Mouse (Mus musculus) embryonic facial prominence, embryonic 12.5 days (tissue): ENCODE measurements around the gene Bzw2. TPM values are rescaled to one million over a fixed set of nuclear protein-coding genes. Genes with fewer than 3 reads are reported as not detected.
A peak's percentile ranks its signal among the peaks of the same experiment; 100 is the strongest.

Experiments used
- ATAC-seq: fragments of 200-750 bp; cut with Nextera tagmentation; 2 replicates; pipeline ENCODE4 v1.8.0; 2017; ENCODE audit not compliant: insufficient number of reproducible peaks, insufficient read depth, low FRiP score, low TSS enrichment
- H3K27ac ChIP-seq: fragments of 300-500 bp; sonication (generic); 2 replicates; pipeline ENCODE4 v1.5.1; 2016; ENCODE audit warnings: mild to moderate bottlenecking
- H3K27me3 ChIP-seq: fragments of 300-500 bp; sonication (generic); 2 replicates; pipeline ENCODE4 v1.6.1; 2016; ENCODE audit warnings: mild to moderate bottlenecking, moderate library complexity
- H3K36me3 ChIP-seq: fragments of 300-500 bp; sonication (generic); 2 replicates; pipeline ENCODE4 v1.6.1; 2016; ENCODE audit warnings: mild to moderate bottlenecking
- H3K4me1 ChIP-seq: fragments of 300-500 bp; sonication (generic); 2 replicates; pipeline ENCODE4 v1.6.1; 2016
- H3K4me2 ChIP-seq: fragments of 300-500 bp; sonication (generic); replicated peaks from 2 replicates; pipeline ENCODE4 v1.6.1; 2016; ENCODE audit warnings: mild to moderate bottlenecking, moderate library complexity
- H3K4me3 ChIP-seq: fragments of 300-500 bp; sonication (generic); 2 replicates; pipeline ENCODE4 v1.5.1; 2016; ENCODE audit warnings: mild to moderate bottlenecking
- H3K9ac ChIP-seq: fragments of 300-500 bp; sonication (generic); 2 replicates; pipeline ENCODE4 v1.6.1; 2016; ENCODE audit warnings: mild to moderate bottlenecking, moderate library complexity
- H3K9me3 ChIP-seq: fragments of 300-500 bp; sonication (generic); 2 replicates; pipeline ENCODE4 v1.6.1; 2016; ENCODE audit warnings: mild to moderate bottlenecking, moderate library complexity
- WGBS: fragments of 180-500 bp; shearing (Covaris S2); methylation state at CpG from one replicate; pipeline ENCODE4 v1.1.7; 2016; 5-methylcytosine and 5-hydroxymethylcytosine counted together
- polyA plus RNA-seq: library from polyadenylated mRNA; unstranded; fragments of >200 nt; fragmentation: Nextera tagmentation; extraction: Ambion mirVana; gene quantifications from 2 replicates; pipeline ENCODE4 v1.2.1, GENCODE M21; 2016

The Bzw2 gene
- polyA plus RNA-seq, 1 experiment from 2014 or later = 278 TPM

DNA sequence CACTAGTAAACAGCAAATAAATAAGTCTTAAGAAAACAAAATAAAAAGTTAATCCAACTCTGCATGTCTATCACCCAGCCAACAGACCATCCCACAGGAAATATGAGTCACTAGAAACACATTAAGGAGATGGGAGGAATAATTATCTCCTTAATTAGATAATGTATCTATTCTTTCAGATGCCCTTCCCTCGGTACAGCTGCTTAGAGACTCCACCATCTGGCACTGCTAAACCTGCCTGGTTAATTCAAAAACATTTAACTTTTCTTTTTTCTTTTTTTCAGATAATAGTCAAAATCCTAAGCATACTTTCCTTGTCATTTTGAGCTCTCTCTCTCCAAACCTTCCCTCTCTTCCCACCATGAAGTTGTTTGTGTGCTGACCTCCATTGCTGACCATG, 92.0 kb downstream of the Bzw2 start:
- WGBS = 73% methylated on average over 1 of the region's 1 CpGs
- no peak overlapping the region for H3K4me2 ChIP-seq
- H3K9ac ChIP-seq = no peak overlapping the region
- no peak overlapping the region for H3K27ac ChIP-seq
- ATAC-seq = no peak
- no peaks in the 10 kb centered on the region for H3K4me1 ChIP-seq
- no peak overlapping the region for H3K4me3 ChIP-seq
- H3K27me3 ChIP-seq = no peaks in the 10 kb centered on the region
- H3K36me3 ChIP-seq = no peaks in the 10 kb centered on the region
- no peaks in the 10 kb centered on the region for H3K9me3 ChIP-seq

DNA sequence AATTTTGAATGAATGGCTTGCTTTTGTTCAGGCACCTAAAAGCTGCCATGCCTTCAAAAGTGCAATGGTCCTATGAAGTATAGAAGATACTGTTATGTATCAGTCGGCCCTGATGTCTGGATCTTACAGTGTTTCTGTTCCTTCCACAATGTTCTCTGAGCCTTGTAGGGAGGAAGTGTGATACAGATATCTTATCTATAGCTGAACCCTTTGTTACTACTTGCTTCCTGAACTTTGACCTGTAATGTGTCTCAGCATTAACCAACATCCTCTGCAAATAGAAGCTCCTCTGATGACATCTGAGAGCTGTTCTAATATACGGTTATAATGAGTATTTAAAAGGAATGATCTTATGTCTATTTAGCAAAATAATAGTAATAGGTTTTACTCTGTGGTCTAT, 100.2 kb downstream of the Bzw2 start:
- H3K4me2 ChIP-seq = no peak overlapping the region
- no peaks in the 10 kb centered on the region for H3K27me3 ChIP-seq
- H3K9ac ChIP-seq = no peak overlapping the region
- H3K9me3 ChIP-seq = no peaks in the 10 kb centered on the region
- no peaks in the 10 kb centered on the region for H3K4me1 ChIP-seq
- ATAC-seq = no peak
- H3K4me3 ChIP-seq = no peak overlapping the region
- H3K36me3 ChIP-seq = no peaks in the 10 kb centered on the region
- WGBS = 73% methylated on average over 2 of the region's 2 CpGs
- H3K27ac ChIP-seq = no peak overlapping the region

DNA sequence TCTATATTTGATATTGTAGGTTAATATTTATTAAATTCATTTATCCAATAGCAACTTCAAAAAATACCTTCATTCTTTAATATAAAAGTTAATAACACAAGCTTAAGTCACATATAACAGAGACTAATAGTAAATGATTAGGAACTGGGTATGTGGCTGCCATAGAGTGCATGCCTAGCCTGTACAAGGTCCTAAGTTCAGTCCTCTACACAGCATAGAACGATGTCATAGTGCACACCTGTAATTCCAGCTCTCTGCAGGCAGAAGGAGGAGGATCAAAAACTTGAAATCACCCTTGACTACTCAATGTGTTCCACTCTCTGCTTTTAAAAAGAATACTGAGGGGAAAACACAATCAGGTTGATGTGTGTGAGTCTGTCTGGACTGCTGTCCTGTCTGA, 107.6 kb downstream of the Bzw2 start:
- no peaks in the 10 kb centered on the region for H3K36me3 ChIP-seq
- 88% methylated on average over 1 of the region's 1 CpGs for WGBS
- H3K4me2 ChIP-seq = no peak overlapping the region
- H3K27ac ChIP-seq = no peak overlapping the region
- ATAC-seq = no peak
- no peak overlapping the region for H3K9ac ChIP-seq
- H3K4me3 ChIP-seq = no peak overlapping the region
- no peaks in the 10 kb centered on the region for H3K27me3 ChIP-seq
- H3K4me1 ChIP-seq = peaks cover 7% of the 10 kb centered on the region
- H3K9me3 ChIP-seq = no peaks in the 10 kb centered on the region

DNA sequence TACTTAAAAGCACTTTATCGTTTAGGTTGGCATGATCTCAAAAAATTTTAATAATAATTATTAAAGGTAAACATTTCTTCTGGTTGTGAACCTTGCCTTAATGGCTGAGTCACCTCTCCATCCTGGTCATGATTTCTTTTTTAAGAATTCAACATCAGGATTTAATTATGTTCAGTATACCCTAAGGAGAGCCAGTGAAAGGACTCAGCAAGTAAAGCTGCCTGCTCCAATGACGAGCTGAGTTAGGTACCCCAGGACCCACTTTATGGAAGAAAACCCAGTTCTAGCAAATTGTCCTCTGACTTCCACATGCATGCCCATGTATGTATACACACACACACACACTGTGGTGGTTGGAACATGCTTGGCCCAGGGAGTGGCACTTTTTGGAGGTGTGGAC, 110.3 kb downstream of the Bzw2 start:
- no peak overlapping the region for H3K4me2 ChIP-seq
- H3K4me1 ChIP-seq = peaks cover 7% of the 10 kb centered on the region
- 36% methylated on average over 2 of the region's 2 CpGs for WGBS
- no peak overlapping the region for H3K4me3 ChIP-seq
- no peak for ATAC-seq
- no peaks in the 10 kb centered on the region for H3K9me3 ChIP-seq
- H3K27ac ChIP-seq = no peak overlapping the region
- no peak overlapping the region for H3K9ac ChIP-seq
- H3K36me3 ChIP-seq = no peaks in the 10 kb centered on the region
- no peaks in the 10 kb centered on the region for H3K27me3 ChIP-seq

DNA sequence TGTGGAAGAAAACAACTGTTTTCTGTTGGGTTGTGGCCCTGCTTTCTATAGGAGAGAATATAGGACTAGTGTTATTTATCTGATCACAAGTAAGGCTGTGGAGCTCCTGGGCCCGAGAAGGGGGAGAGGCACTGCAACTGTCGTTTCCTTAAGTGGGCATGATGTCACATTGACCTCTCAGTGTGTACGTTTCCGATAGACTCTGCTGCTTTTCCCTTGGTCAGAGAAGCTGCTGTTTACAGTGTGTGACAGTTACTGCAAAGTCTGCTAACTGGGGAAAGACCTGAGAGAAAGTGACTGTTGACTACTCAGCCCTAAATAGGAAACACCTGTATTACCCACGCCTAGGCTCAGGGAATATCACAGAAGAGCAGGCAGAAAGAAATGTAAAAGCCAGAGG, 111.7 kb downstream of the Bzw2 start:
- ATAC-seq = no peak
- no peak overlapping the region for H3K4me2 ChIP-seq
- 21% methylated on average over 5 of the region's 5 CpGs for WGBS
- H3K27me3 ChIP-seq = 0 out of 2 replicates have a peak, but pooled peaks cover 2% of the 10 kb centered on the region
- H3K36me3 ChIP-seq = no peaks in the 10 kb centered on the region
- H3K4me3 ChIP-seq = no peak overlapping the region
- H3K27ac ChIP-seq = no peak overlapping the region
- no peak overlapping the region; the same call in 1 of the 2 replicates for H3K9ac ChIP-seq
- no peaks in the 10 kb centered on the region for H3K9me3 ChIP-seq
- H3K4me1 ChIP-seq = peaks cover 8% of the 10 kb centered on the region

DNA sequence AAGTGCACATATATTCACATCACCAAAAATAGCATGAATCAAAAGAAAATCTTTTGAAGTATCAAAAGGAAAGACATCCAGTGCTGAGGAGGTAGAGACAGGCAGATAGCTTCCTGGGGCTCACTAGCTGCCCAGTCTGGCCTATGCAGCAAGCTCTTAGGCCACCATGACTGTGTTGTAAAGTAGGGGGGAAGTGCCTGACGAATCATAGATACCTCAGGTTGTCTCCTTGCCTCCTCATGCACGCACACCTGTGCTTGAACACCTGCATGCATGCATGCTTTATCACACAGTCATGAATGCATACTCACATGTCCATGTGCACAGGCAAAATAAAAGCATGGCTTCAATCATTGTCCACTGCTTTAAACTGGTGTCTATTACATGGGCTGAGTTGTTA, 113.2 kb downstream of the Bzw2 start:
- H3K9ac ChIP-seq = no peak overlapping the region
- H3K36me3 ChIP-seq = no peaks in the 10 kb centered on the region
- no peak overlapping the region for H3K4me3 ChIP-seq
- H3K4me1 ChIP-seq = peaks cover 16% of the 10 kb centered on the region
- 81% methylated on average over 2 of the region's 2 CpGs for WGBS
- 0 out of 2 replicates have a peak, but pooled peaks cover 2% of the 10 kb centered on the region for H3K27me3 ChIP-seq
- ATAC-seq = no peak
- H3K4me2 ChIP-seq = no peak overlapping the region
- no peak overlapping the region for H3K27ac ChIP-seq
- H3K9me3 ChIP-seq = no peaks in the 10 kb centered on the region

DNA sequence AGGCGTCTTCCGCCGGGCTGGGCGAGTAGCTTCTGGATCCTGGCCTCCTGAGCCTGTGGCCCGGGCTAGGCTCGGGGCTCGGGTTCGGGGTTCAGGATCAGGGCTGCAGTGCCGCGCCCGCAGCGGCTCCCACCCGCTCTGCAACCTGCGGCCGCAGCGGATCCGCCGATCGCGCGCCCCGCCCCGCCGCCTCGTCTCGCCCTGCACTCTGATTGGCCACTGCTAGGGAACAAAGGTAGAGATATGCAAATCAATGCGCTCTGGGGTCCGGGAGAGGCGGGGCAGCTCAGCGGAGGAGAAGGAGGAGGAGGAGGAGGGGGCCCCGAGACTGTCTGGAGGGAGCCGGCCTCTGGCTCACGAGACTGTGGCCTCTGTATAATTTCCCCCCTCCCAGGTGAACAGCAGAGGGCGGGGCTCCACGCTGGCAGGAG, 115.5 kb downstream of the Bzw2 start, which contains the start of gene Tspan13:
Tspan13 (minus strand) TSS at position 153 of the 431 bp plus-strand sequence.
- H3K4me2 ChIP-seq = peak within 1 kb of the TSS; percentile 89
- H3K9me3 ChIP-seq = no peaks in the 10 kb centered on the region
- ATAC-seq = peak; percentile 98
- whole genome bisulfite sequencing = 1% methylated on average over 34 of the region's 35 CpGs
- peak within 1 kb of the TSS; percentile 66 for H3K27ac ChIP-seq
- peak within 1 kb of the TSS; percentile 77 for H3K9ac ChIP-seq
- 0 out of 2 replicates have a peak, but pooled peaks cover 2% of the 10 kb centered on the region for H3K27me3 ChIP-seq
- H3K4me1 ChIP-seq = peaks cover 16% of the 10 kb centered on the region
- H3K4me3 ChIP-seq = peak within 1 kb of the TSS; percentile 79
- H3K36me3 ChIP-seq = no peaks in the 10 kb centered on the region

Other genes with a start within 250 kb of the Bzw2 start
- 0.76 and 1.9 TPM in 2 replicates for gene Agr3, start 232.5 kb downstream of the Bzw2 start, polyA plus RNA-seq
- gene Agr2, start 165.2 kb downstream of the Bzw2 start, polyA plus RNA-seq = 0.28 and 0.41 TPM in 2 replicates
- gene Tspan13, start 115.6 kb downstream of the Bzw2 start, polyA plus RNA-seq = 81.3 and 84.3 TPM in 2 replicates
- 32.7 and 34.9 TPM in 2 replicates for gene Ankmy2, start 966 bp downstream of the Bzw2 start, polyA plus RNA-seq
- not detected in 2 replicates for gene Lrrc72, start 95.3 kb upstream of the Bzw2 start, polyA plus RNA-seq
- 59.7 and 63.6 TPM in 2 replicates for gene Sostdc1, start 156.1 kb upstream of the Bzw2 start, polyA plus RNA-seq
- gene Ispd, start 223.4 kb upstream of the Bzw2 start, polyA plus RNA-seq = 10.6 and 12.1 TPM in 2 replicates
- 1.6 and 2.0 TPM in 2 replicates for gene D630036H23Rik, start 224.1 kb upstream of the Bzw2 start, polyA plus RNA-seq